Mouse (Mus musculus) lung, postnatal 0 days (tissue): ENCODE results near the gene Ssh2. TPM values are rescaled to one million over a fixed set of nuclear protein-coding genes. Genes with fewer than 3 reads are reported as not detected.

ENCODE experiments used
- ATAC-seq: fragments of 200-750 bp; cut with Nextera tagmentation; 2 replicates; pipeline ENCODE4 v1.8.0; 2017; ENCODE audit warnings: moderate library complexity
- DNase-seq: peaks from one replicate; pipeline ENCODE4 v3.0.0-alpha.2; 2016; ENCODE audit warnings: low spot score
- H3K27ac ChIP-seq: fragments of 300-500 bp; sonication (generic); 2 replicates; pipeline ENCODE4 v1.5.1; 2014; ENCODE audit warnings: antibody characterized with exemption, mild to moderate bottlenecking, low read length, mixed read lengths
- H3K27me3 ChIP-seq: fragments of 300-500 bp; sonication (generic); replicated peaks from 2 replicates; pipeline ENCODE4 v1.6.1; 2014; ENCODE audit warnings: low read length, mixed read lengths; ENCODE audit not compliant: insufficient read depth
- H3K36me3 ChIP-seq: fragments of 300-500 bp; sonication (generic); 2 replicates; pipeline ENCODE4 v1.6.1; 2014; ENCODE audit warnings: low read length, mixed read lengths; ENCODE audit not compliant: insufficient read depth
- H3K4me1 ChIP-seq: fragments of 300-500 bp; sonication (generic); 2 replicates; pipeline ENCODE4 v1.6.1; 2014; ENCODE audit warnings: antibody characterized with exemption, low read depth, low read length, mixed read lengths; ENCODE audit not compliant: insufficient read depth
- H3K4me2 ChIP-seq: fragments of 300-500 bp; sonication (generic); replicated peaks from 2 replicates; pipeline ENCODE4 v1.6.1; 2014; ENCODE audit warnings: low read depth, mild to moderate bottlenecking, low read length, moderate library complexity, mixed read lengths
- H3K4me3 ChIP-seq: fragments of 300-500 bp; sonication (generic); 2 replicates; pipeline ENCODE4 v1.5.1; 2014; ENCODE audit warnings: low read depth, low read length
- H3K9ac ChIP-seq: fragments of 300-500 bp; sonication (generic); replicated peaks from 2 replicates; pipeline ENCODE4 v1.6.1; 2014; ENCODE audit warnings: low read depth, mild to moderate bottlenecking
- H3K9me3 ChIP-seq: fragments of 300-500 bp; sonication (generic); 2 replicates; pipeline ENCODE4 v1.6.1; 2016; ENCODE audit warnings: low read length, mixed read lengths
- CTCF ChIP-seq: IDR thresholded peaks from 2 replicates; pipeline ENCODE4 v1.5.1; 2016; ENCODE audit warnings: antibody characterized with exemption, mild to moderate bottlenecking
- EP300 ChIP-seq: IDR thresholded peaks from 2 replicates; pipeline ENCODE4 v1.6.1; 2016; ENCODE audit warnings: antibody characterized with exemption, mild to moderate bottlenecking, control low read depth
- WGBS: fragments of 180-500 bp; shearing (Covaris S2); extraction: QIAGEN DNeasy Blood & Tissue Kit; methylation state at CpG from one replicate; pipeline ENCODE4 v1.1.7; 2014; 5-methylcytosine and 5-hydroxymethylcytosine counted together
- polyA plus RNA-seq: library from polyadenylated mRNA; unstranded; fragments of >200 nt; fragmentation: Nextera tagmentation; extraction: Ambion mirVana; gene quantifications from 2 replicates; pipeline ENCODE4 v1.2.1, GENCODE M21; 2015

Gene Ssh2
- polyA plus RNA-seq, 1 experiment from 2014 or later = 13.2 TPM

- Histone ChIP-seq H3K27me3 (no peaks in the 10 kb centered on the region), H3K4me1 (no peaks in the 10 kb centered on the region), H3K4me2 (no peak overlapping the region), H3K9me3 (no peaks in the 10 kb centered on the region), H3K36me3 (no peaks in the 10 kb centered on the region), H3K9ac (no peak overlapping the region), H3K27ac (no peak overlapping the region), H3K4me3 (no peak overlapping the region)
- ATAC-seq (peak; percentile 52; the same call in 1 of the 2 replicates), DNase-seq (peak; percentile 85)
- peak; percentile 67 for TF ChIP-seq CTCF
- no peak for TF ChIP-seq EP300
- 29% methylated on average over 3 of the region's 3 CpGs for WGBS
These were observed 101.8 kb downstream of the Ssh2 start for GRCm38 (mm10) chr11:77317721-77318477.

- DNase-seq = no peak
- Histone ChIP-seq H3K9ac (no peak overlapping the region), H3K9me3 (no peaks in the 10 kb centered on the region), H3K4me1 (no peaks in the 10 kb centered on the region), H3K27ac (no peak overlapping the region), H3K4me2 (no peak overlapping the region), H3K4me3 (no peak overlapping the region), H3K36me3 (no peaks in the 10 kb centered on the region), H3K27me3 (no peaks in the 10 kb centered on the region)
- ATAC-seq = no peak
- no peak for TF ChIP-seq EP300
- no peak for TF ChIP-seq CTCF
These were observed 102.5 kb downstream of the Ssh2 start for GRCm38 (mm10) chr11:77318478-77319118.

DNA sequence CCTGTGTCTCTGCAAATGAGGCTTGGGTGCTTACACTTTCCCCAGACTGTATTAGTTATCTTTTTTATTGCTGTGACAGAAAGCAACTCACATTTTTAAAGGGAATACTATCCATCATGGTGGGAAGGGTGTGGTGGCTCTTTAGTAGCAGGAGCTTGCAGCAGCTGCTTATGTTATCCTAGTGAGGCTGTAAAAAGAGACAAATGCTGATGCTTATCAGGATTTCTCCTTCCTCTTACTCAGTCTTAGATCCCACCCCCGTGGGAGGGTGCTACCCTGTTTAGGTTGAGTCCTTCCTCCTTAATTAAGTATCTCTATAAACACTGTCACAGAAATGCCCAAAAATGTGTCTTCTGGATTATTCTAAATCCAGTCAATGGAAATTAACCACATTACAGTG, 105.1 kb downstream of the Ssh2 start:
- no peaks in the 10 kb centered on the region for H3K36me3 ChIP-seq
- H3K4me1 ChIP-seq = no peaks in the 10 kb centered on the region
- no peak overlapping the region for H3K9ac ChIP-seq
- H3K9me3 ChIP-seq = no peaks in the 10 kb centered on the region
- no peak overlapping the region for H3K4me2 ChIP-seq
- TF ChIP-seq CTCF (no peak), EP300 (0 out of 2 replicates have a peak, but pooled peaks have one; percentile 19)
- H3K4me3 ChIP-seq = no peak overlapping the region
- no peak overlapping the region for H3K27ac ChIP-seq
- H3K27me3 ChIP-seq = no peaks in the 10 kb centered on the region
- peak; percentile 14; the same call in 1 of the 2 replicates for ATAC-seq
- 36% methylated on average over 1 of the region's 1 CpGs for WGBS
- peak; percentile 21 for DNase-seq

DNA sequence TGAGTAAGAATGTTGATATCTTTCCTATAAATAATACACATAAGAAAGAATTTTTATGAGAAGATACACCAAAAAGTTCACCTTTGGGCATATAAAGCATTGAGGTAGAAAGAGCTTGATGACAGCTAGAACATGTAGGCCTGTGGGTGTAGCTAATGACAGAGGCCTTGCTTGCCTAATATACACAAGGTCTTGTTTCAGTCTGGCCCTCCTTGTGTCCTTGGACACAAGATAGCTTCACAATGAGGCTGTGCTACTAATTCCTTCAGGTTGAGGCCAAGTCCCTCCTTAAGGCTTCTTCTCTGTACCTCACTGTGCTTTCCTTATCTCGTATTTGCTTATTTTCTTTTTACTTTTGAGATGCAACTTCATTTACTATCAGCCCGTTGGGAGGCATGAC, 114.4 kb downstream of the Ssh2 start:
- no peak overlapping the region for H3K4me2 ChIP-seq
- no peak overlapping the region for H3K9ac ChIP-seq
- H3K4me3 ChIP-seq = no peak overlapping the region
- DNase-seq (no peak), ATAC-seq (no peak)
- 78% methylated on average over 2 of the region's 2 CpGs for WGBS
- TF ChIP-seq CTCF (no peak), EP300 (no peak)
- H3K9me3 ChIP-seq = no peaks in the 10 kb centered on the region
- H3K27ac ChIP-seq = no peak overlapping the region
- H3K27me3 ChIP-seq = no peaks in the 10 kb centered on the region
- H3K36me3 ChIP-seq = no peaks in the 10 kb centered on the region; the same call in 1 of the 2 replicates
- H3K4me1 ChIP-seq = peaks cover 3% of the 10 kb centered on the region; the same call in 1 of the 2 replicates

DNA sequence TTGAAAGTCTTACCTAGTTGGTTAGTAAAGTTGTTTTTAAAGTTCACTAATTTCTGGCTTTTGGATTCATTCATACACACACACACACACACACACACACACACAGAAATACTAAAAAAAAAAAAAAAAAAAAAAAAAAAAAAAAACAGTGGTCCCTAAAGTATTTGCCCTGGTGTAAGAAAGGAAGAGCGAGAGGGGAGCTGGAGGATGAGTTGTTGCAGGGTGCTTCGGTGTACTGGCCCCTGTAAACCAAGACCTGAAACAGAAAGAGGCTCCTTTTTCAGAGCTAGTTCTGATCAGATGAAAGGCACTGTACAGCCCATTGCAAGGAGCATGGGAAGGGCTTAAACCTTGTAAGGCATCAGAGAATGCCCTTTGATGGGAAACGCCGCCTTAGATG, 131.2 kb downstream of the Ssh2 start:
- ATAC-seq = no peak
- no peak overlapping the region for H3K27ac ChIP-seq
- H3K9me3 ChIP-seq = no peaks in the 10 kb centered on the region
- H3K4me2 ChIP-seq = no peak overlapping the region
- 81% methylated on average over 4 of the region's 4 CpGs for WGBS
- H3K27me3 ChIP-seq = no peaks in the 10 kb centered on the region
- no peak overlapping the region for H3K4me3 ChIP-seq
- H3K4me1 ChIP-seq = peaks cover 10% of the 10 kb centered on the region; the same call in 1 of the 2 replicates
- no peak overlapping the region for H3K9ac ChIP-seq
- no peak for TF ChIP-seq CTCF
- no peak for TF ChIP-seq EP300
- no peak for DNase-seq
- H3K36me3 ChIP-seq = no peaks in the 10 kb centered on the region

GRCm38 (mm10) chr11:77348142-77348741, 132.2 kb downstream of the Ssh2 start:
- Histone ChIP-seq H3K9me3 (no peaks in the 10 kb centered on the region), H3K4me2 (peak overlapping the region; percentile 54), H3K27ac (peak overlapping the region; percentile 84), H3K36me3 (no peaks in the 10 kb centered on the region), H3K4me1 (peaks cover 10% of the 10 kb centered on the region; the same call in 1 of the 2 replicates), H3K4me3 (peak overlapping the region; percentile 86), H3K9ac (peak overlapping the region; percentile 78), H3K27me3 (no peaks in the 10 kb centered on the region)
- peak; percentile 92 for DNase-seq
- ATAC-seq = peak; percentile 100
- 0% methylated on average over 45 of the region's 54 CpGs for WGBS
- no peak for TF ChIP-seq EP300
- no peak for TF ChIP-seq CTCF
